Mouse (Mus musculus) retina, postnatal 7 days (tissue): ENCODE measurements around the gene Itpr1.

Experiments
- DNase-seq: peaks from one replicate; pipeline ENCODE4 v3.0.0-alpha.2; 2012; ENCODE audit warnings: low read depth, low spot score

Gene Itpr1

GRCm38 (mm10) chr6:108594171-108594841 is 381.4 kb downstream of the Itpr1 start:
- DNase-seq, result no peak

GRCm38 (mm10) chr6:108598691-108599090 is 385.8 kb downstream of the Itpr1 start:
- DNase-seq, result no peak

GRCm38 (mm10) chr6:108599317-108599716 is 386.4 kb downstream of the Itpr1 start:
- no peak for DNase-seq
